In genomic region chr17:25843122-25843521, GRCm38 (mm10) we compare ENCODE assay signal across 9 mouse cellular contexts. TPM values are rescaled to one million over a fixed set of nuclear protein-coding genes. Genes with fewer than 3 reads are reported as not detected.
DNase-seq lines count a peak whose midpoint lies in the region; ATAC-seq and TF ChIP-seq lines count a peak whose summit lies in the region.
"Had no signal": no experiment of that assay in that cellular context is flagged by ENCODE, and none has a peak within 500 bp of the region (broad histone marks: within the 10 kb centered on the region; RNA-seq: fewer than 3 reads in every experiment).

No protein-coding gene starts in this region.

- no peak overlapping the region for H3K27ac ChIP-seq in heart, embryonic 11.5 days (ENCODE audit: low read depth, low read length)
- H3K27ac ChIP-seq in forebrain, postnatal 0 days (ENCODE audit: low read depth, low read length) = no peak overlapping the region
- H3K27ac ChIP-seq in liver, embryonic 16.5 days (ENCODE audit: low read length) = peak overlapping the region; percentile 19

- DNase-seq in heart, adult 9 months (ENCODE audit: low spot score in 2 of 2) = no peak
- no peak for DNase-seq in G1E (ENCODE audit: low spot score)
- no peak for DNase-seq in forebrain, postnatal 0 days
- no peak for DNase-seq in right cerebral cortex, adult 2 months (ENCODE audit: low spot score in 2 of 2)
- no peak for DNase-seq in frontal cortex, postnatal 36 days (ENCODE audit: low spot score in 2 of 2)
- DNase-seq: cerebellum, postnatal 14 days had no signal

- no peak for TF ChIP-seq CTCF in G1E (IDR thresholded peaks at IDR 0.05; ENCODE audit: low read depth, low read length)
- no peak for TF ChIP-seq CTCF in forebrain, postnatal 0 days (IDR thresholded peaks at IDR 0.05; ENCODE audit: low read depth)

- peaks cover 14% of the 10 kb centered on the region for H3K4me1 ChIP-seq in heart, embryonic 11.5 days (ENCODE audit: control insufficient read depth, insufficient read depth, low read length)
- peaks cover 72% of the 10 kb centered on the region for H3K4me1 ChIP-seq in G1E (ENCODE audit: insufficient read depth, low read depth, low read length)
- H3K4me1 ChIP-seq in forebrain, postnatal 0 days (ENCODE audit: insufficient read depth) = peaks cover 8% of the 10 kb centered on the region; the same call in 1 of the 2 replicates
- H3K4me1 ChIP-seq in liver, embryonic 16.5 days (ENCODE audit: control insufficient read depth, low read depth, low read length) = peaks cover 23% of the 10 kb centered on the region

- no peak for ATAC-seq in heart, embryonic 11.5 days (replicated peaks; ENCODE audit: insufficient number of reproducible peaks, low FRiP score, low TSS enrichment)
- ATAC-seq in G1E (ENCODE audit: extremely low read depth, insufficient number of reproducible peaks, low FRiP score, poor library complexity, severe bottlenecking) = no peak
- no peak for ATAC-seq in forebrain, postnatal 0 days
- no peak for ATAC-seq in liver, embryonic 16.5 days (ENCODE audit: low read depth)
- ATAC-seq in activated CD4-positive, CD25-positive, alpha-beta regulatory T cell, adult 4 months = no peak

- peaks cover 36% of the 10 kb centered on the region for H3K36me3 ChIP-seq in heart, embryonic 11.5 days (ENCODE audit: control insufficient read depth, insufficient read depth, low read length)
- H3K36me3 ChIP-seq in G1E (replicated peaks) = peaks cover 86% of the 10 kb centered on the region
- H3K36me3 ChIP-seq in forebrain, postnatal 0 days (ENCODE audit: insufficient read depth) = peaks cover 42% of the 10 kb centered on the region
- peaks cover 35% of the 10 kb centered on the region for H3K36me3 ChIP-seq in liver, embryonic 16.5 days (ENCODE audit: control insufficient read depth, insufficient read depth)

- H3K9me3 ChIP-seq in heart, embryonic 11.5 days (replicated peaks; ENCODE audit: control insufficient read depth, low read length) = no peaks in the 10 kb centered on the region
- no peaks in the 10 kb centered on the region for H3K9me3 ChIP-seq in G1E (replicated peaks)
- no peaks in the 10 kb centered on the region for H3K9me3 ChIP-seq in forebrain, postnatal 0 days (ENCODE audit: low read length)
- H3K9me3 ChIP-seq in liver, embryonic 16.5 days (replicated peaks; ENCODE audit: control insufficient read depth, low read length) = no peaks in the 10 kb centered on the region

- peak overlapping the region; percentile 90 for H3K4me2 ChIP-seq in heart, embryonic 11.5 days
- peak overlapping the region; percentile 96 for H3K4me2 ChIP-seq in forebrain, postnatal 0 days (ENCODE audit: low read depth)
- peak overlapping the region; percentile 87 for H3K4me2 ChIP-seq in liver, embryonic 16.5 days (ENCODE audit: low read depth, low read length)

- WGBS in heart, embryonic 11.5 days (ENCODE audit: insufficient replicate concordance) = 84% methylated on average over 4 of the region's 4 CpGs
- 92% methylated on average over 4 of the region's 4 CpGs for WGBS in forebrain, postnatal 0 days
- WGBS in liver, embryonic 16.5 days (ENCODE audit: insufficient replicate concordance) = 86% methylated on average over 4 of the region's 4 CpGs

- H3K4me3 ChIP-seq in heart, embryonic 11.5 days (ENCODE audit: low read depth, low read length) = peak overlapping the region; percentile 94
- peak overlapping the region; percentile 87 for H3K4me3 ChIP-seq in G1E (ENCODE audit: low read depth, low read length)
- H3K4me3 ChIP-seq in forebrain, postnatal 0 days (ENCODE audit: low read depth, low read length) = no peak overlapping the region
- H3K4me3 ChIP-seq in liver, embryonic 16.5 days (ENCODE audit: low read depth, low read length) = peak overlapping the region; percentile 87

- H3K27me3 ChIP-seq in heart, embryonic 11.5 days (ENCODE audit: control insufficient read depth, insufficient read depth, low read length) = no peaks in the 10 kb centered on the region
- peaks cover 15% of the 10 kb centered on the region for H3K27me3 ChIP-seq in G1E (ENCODE audit: insufficient read depth, low read length)
- no peaks in the 10 kb centered on the region for H3K27me3 ChIP-seq in forebrain, postnatal 0 days (ENCODE audit: insufficient read depth, low read length)
- H3K27me3 ChIP-seq in liver, embryonic 16.5 days (ENCODE audit: control insufficient read depth, insufficient read depth, low read depth, low read length) = no peaks in the 10 kb centered on the region

- H3K9ac ChIP-seq in heart, embryonic 11.5 days (ENCODE audit: low read depth, low read length) = peak overlapping the region; percentile 93
- H3K9ac ChIP-seq in forebrain, postnatal 0 days = peak overlapping the region; percentile 80; the same call in 1 of the 2 replicates
- H3K9ac ChIP-seq in liver, embryonic 16.5 days (ENCODE audit: low read depth, low read length) = peak overlapping the region; percentile 87

RNA-seq across cellular contexts. Expression of gene Rhot2, which starts 1.5 kb away (rescaled TPM):
- 9.6 and 11.9 TPM in 2 replicates for polyA plus RNA-seq in heart, embryonic 11.5 days (2014; fragmentation: Nextera tagmentation; extraction: Ambion mirVana)
- total RNA-seq in G1E (2014; fragmentation: Nextera tagmentation) (31.2 and 41.2 TPM in 2 replicates), G1E (2017) (17.7 and 20.0 TPM in 2 replicates)
- polyA plus RNA-seq in G1E (2012) = 142 and 151 TPM in 2 replicates
- 35.4 and 53.1 TPM in 2 replicates for total RNA-seq in forebrain, postnatal 0 days (2014; rRNA removed)
- polyA plus RNA-seq in forebrain, postnatal 0 days (2015; fragmentation: Nextera tagmentation; extraction: Ambion mirVana) = 8.1 and 11.3 TPM in 2 replicates
- polyA plus RNA-seq in liver, embryonic 16.5 days (2015; fragmentation: Nextera tagmentation; extraction: Ambion mirVana) = 11.4 and 12.3 TPM in 2 replicates
- polyA plus RNA-seq in activated CD4-positive, CD25-positive, alpha-beta regulatory T cell, adult 4 months (2017; shearing (Covaris generic)) = 10 to 100 TPM; 18.4 to 29.8 TPM

RNA-seq across cellular contexts. Expression of gene Gm20683, which starts 1.6 kb away (rescaled TPM):
- polyA plus RNA-seq in heart, embryonic 11.5 days (2014; fragmentation: Nextera tagmentation; extraction: Ambion mirVana) = 0.70 and 1.1 TPM in 2 replicates
- total RNA-seq in G1E (2014; fragmentation: Nextera tagmentation) (1.1 and 2.9 TPM in 2 replicates), G1E (2017) (3.0 and 3.1 TPM in 2 replicates)
- polyA plus RNA-seq in G1E (2012) = 9.7 and 12.4 TPM in 2 replicates
- 23.2 and 23.8 TPM in 2 replicates for total RNA-seq in forebrain, postnatal 0 days (2014; rRNA removed)
- polyA plus RNA-seq in forebrain, postnatal 0 days (2015; fragmentation: Nextera tagmentation; extraction: Ambion mirVana) = 9.2 and 12.3 TPM in 2 replicates
- polyA plus RNA-seq in liver, embryonic 16.5 days (2015; fragmentation: Nextera tagmentation; extraction: Ambion mirVana) = 0.64 and 0.65 TPM in 2 replicates
- 1 to 10 TPM in 1 of 2 experiments, not detected in 1; 1.1 TPM for polyA plus RNA-seq in activated CD4-positive, CD25-positive, alpha-beta regulatory T cell, adult 4 months (2017; shearing (Covaris generic))

RNA-seq across cellular contexts. Expression of gene Rhbdl1, which starts 6.0 kb away (rescaled TPM):
- 1.9 and 2.5 TPM in 2 replicates for polyA plus RNA-seq in heart, embryonic 11.5 days (2014; fragmentation: Nextera tagmentation; extraction: Ambion mirVana)
- total RNA-seq in G1E (2014; fragmentation: Nextera tagmentation) = 4.8 and 5.5 TPM in 2 replicates
- total RNA-seq in G1E (2017) = 0.87 and 1.4 TPM in 2 replicates
- 2.7 and 3.1 TPM in 2 replicates for polyA plus RNA-seq in G1E (2012)
- 85.4 and 90.7 TPM in 2 replicates for total RNA-seq in forebrain, postnatal 0 days (2014; rRNA removed)
- polyA plus RNA-seq in forebrain, postnatal 0 days (2015; fragmentation: Nextera tagmentation; extraction: Ambion mirVana) = 77.6 and 83.3 TPM in 2 replicates
- polyA plus RNA-seq in liver, embryonic 16.5 days (2015; fragmentation: Nextera tagmentation; extraction: Ambion mirVana) = 0.30 and 0.45 TPM in 2 replicates
- 1 to 10 TPM in 1 of 2 experiments, not detected in 1; 1.1 TPM for polyA plus RNA-seq in activated CD4-positive, CD25-positive, alpha-beta regulatory T cell, adult 4 months (2017; shearing (Covaris generic))

RNA-seq across cellular contexts. Expression of gene Stub1, which starts 9.9 kb away (rescaled TPM):
- polyA plus RNA-seq in heart, embryonic 11.5 days (2014; fragmentation: Nextera tagmentation; extraction: Ambion mirVana) = 292 and 322 TPM in 2 replicates
- total RNA-seq in G1E (2014; fragmentation: Nextera tagmentation) = 29.1 and 30.1 TPM in 2 replicates
- 90.8 and 97.3 TPM in 2 replicates for total RNA-seq in G1E (2017)
- polyA plus RNA-seq in G1E (2012) = 70.9 and 81.7 TPM in 2 replicates
- total RNA-seq in forebrain, postnatal 0 days (2014; rRNA removed) = 237 and 238 TPM in 2 replicates
- polyA plus RNA-seq in forebrain, postnatal 0 days (2015; fragmentation: Nextera tagmentation; extraction: Ambion mirVana) = 314 and 324 TPM in 2 replicates
- 106 and 112 TPM in 2 replicates for polyA plus RNA-seq in liver, embryonic 16.5 days (2015; fragmentation: Nextera tagmentation; extraction: Ambion mirVana)
- polyA plus RNA-seq in activated CD4-positive, CD25-positive, alpha-beta regulatory T cell, adult 4 months (2017; shearing (Covaris generic)) = 10 to 100 TPM; 68.3 to 85.7 TPM

RNA-seq across cellular contexts. Expression of gene Jmjd8, which starts 14.5 kb away (rescaled TPM):
- 30.9 and 42.6 TPM in 2 replicates for polyA plus RNA-seq in heart, embryonic 11.5 days (2014; fragmentation: Nextera tagmentation; extraction: Ambion mirVana)
- total RNA-seq in G1E (2014; fragmentation: Nextera tagmentation) (0.90 and 1.9 TPM in 2 replicates), G1E (2017) (1.9 and 2.0 TPM in 2 replicates)
- 0.08 and 0.11 TPM in 2 replicates for polyA plus RNA-seq in G1E (2012)
- 44.3 and 52.2 TPM in 2 replicates for total RNA-seq in forebrain, postnatal 0 days (2014; rRNA removed)
- polyA plus RNA-seq in forebrain, postnatal 0 days (2015; fragmentation: Nextera tagmentation; extraction: Ambion mirVana) = 46.7 and 49.5 TPM in 2 replicates
- polyA plus RNA-seq in liver, embryonic 16.5 days (2015; fragmentation: Nextera tagmentation; extraction: Ambion mirVana) = 20.7 and 23.5 TPM in 2 replicates
- polyA plus RNA-seq in activated CD4-positive, CD25-positive, alpha-beta regulatory T cell, adult 4 months (2017; shearing (Covaris generic)) = 10 to 100 TPM; 11.4 to 21.9 TPM

Comparison
In these comparisons a context has a peak if more than half of its experiments do, and no peak if none do; other contexts are left out.
1. RNA of gene Rhbdl1, which starts 6.0 kb away (polyA plus RNA-seq): 77.6 to 83.3 TPM in forebrain, postnatal 0 days; 2.7 to 3.1 TPM in G1E, 1.9 to 2.5 TPM in heart, embryonic 11.5 days, 1.1 TPM in activated CD4-positive, CD25-positive, alpha-beta regulatory T cell, adult 4 months and 0.30 to 0.45 TPM in liver, embryonic 16.5 days; every median in the first group is over 10 times any median in the second.
2. Peak in every context shown above with its lines, with median percentiles within 50 percentile points of each other: H3K4me2 ChIP-seq and H3K9ac ChIP-seq.